Mouse (Mus musculus) MEL (cell line): ENCODE data around the gene Tmem109.

Experiments used
- CHD2 ChIP-seq: IDR thresholded peaks from 2 replicates; pipeline ENCODE4 v1.6.1; 2011; ENCODE audit warnings: low read length, improper control_type of control experiment
- CTCF ChIP-seq, 3 experiments: IDR thresholded peaks in 2 of 3; conservative IDR thresholded peaks in 1 of 3; 2 replicates each; pipeline ENCODE4 v1.5.1; 2011 to 2012; ENCODE audit warnings: low read length in 3 of 3, low read depth in 2 of 3, mild to moderate bottlenecking in 2 of 3, improper control_type of control experiment in 1 of 3, inconsistent platforms in 1 of 3, mixed read lengths in 1 of 3, moderate library complexity in 1 of 3; ENCODE audit not compliant: control insufficient read depth in 1 of 3, insufficient read depth in 1 of 3, poor library complexity in 1 of 3, severe bottlenecking in 1 of 3
- ELF1 ChIP-seq: IDR thresholded peaks from 2 replicates; pipeline ENCODE4 v1.6.1; 2014; ENCODE audit warnings: low read depth, mild to moderate bottlenecking, inconsistent platforms, low read length, improper control_type of control experiment, moderate library complexity
- JUND ChIP-seq: IDR thresholded peaks from 2 replicates; pipeline ENCODE4 v1.6.1; 2011; ENCODE audit warnings: low read depth, mild to moderate bottlenecking, improper control_type of control experiment, low read length
- MAX ChIP-seq: IDR thresholded peaks from 2 replicates; pipeline ENCODE4 v1.6.1; 2011; ENCODE audit warnings: low read length, improper control_type of control experiment
- POLR2A ChIP-seq, 2 experiments: IDR thresholded peaks; 2 replicates each; pipeline ENCODE4 v1.6.1; 2011 to 2012; ENCODE audit warnings: low read length in 2 of 2, mild to moderate bottlenecking in 2 of 2, control low read depth in 1 of 2, improper control_type of control experiment in 1 of 2, low read depth in 1 of 2, moderate library complexity in 1 of 2; ENCODE audit not compliant: control insufficient read depth in 1 of 2, insufficient read depth in 1 of 2, poor library complexity in 1 of 2
- RCOR1 ChIP-seq: IDR thresholded peaks from 2 replicates; pipeline ENCODE4 v1.6.1; 2012; ENCODE audit warnings: low read depth, mild to moderate bottlenecking, inconsistent platforms, low read length, improper control_type of control experiment
- USF1 ChIP-seq: IDR thresholded peaks from 2 replicates; pipeline ENCODE4 v1.6.1; 2014; ENCODE audit warnings: low read depth, mild to moderate bottlenecking, inconsistent platforms, low read length, improper control_type of control experiment, moderate library complexity
- ZC3H11A ChIP-seq: IDR thresholded peaks from 2 replicates; pipeline ENCODE4 v1.6.1; 2012; ENCODE audit warnings: low read depth, mild to moderate bottlenecking, inconsistent platforms, low read length, improper control_type of control experiment

DNA sequence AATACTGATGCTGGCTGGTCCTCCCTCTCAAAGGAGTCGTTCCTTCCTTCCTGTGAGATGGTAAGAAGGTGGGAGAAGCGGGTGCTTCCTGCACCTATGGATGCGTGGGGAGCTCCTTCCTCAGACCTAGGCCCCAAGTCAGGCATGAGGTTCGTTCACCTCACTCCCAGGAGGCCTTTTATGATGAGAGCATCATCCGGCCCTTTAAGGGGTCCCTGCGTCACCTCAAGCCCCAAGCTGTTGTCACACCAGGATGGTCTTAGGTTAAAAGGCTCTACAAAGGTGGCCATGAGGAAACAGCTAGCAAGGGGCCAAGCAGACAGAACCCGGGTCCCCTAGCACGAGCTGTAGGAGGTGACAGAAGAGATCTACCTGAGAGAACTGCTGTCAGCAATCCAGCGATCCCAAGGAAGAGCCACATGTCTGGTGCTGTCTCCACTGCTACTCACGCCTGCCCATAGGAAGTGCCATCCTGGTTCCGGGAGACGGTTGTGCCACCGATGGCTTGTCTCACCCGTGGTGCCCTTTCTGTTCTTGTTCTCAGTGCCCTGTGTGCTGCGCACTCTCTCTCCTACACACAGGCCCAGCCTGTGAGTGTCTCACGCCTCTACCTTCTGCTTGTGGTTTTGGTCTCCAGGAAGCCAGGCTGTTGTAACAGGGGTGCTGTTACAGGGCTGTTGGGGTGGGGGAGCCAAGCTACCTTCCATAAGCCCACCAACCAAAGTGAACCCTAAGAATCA, 52.2 kb downstream of the Tmem109 start, which contains the start of gene Cd6:
- no peak for TF ChIP-seq CHD2
- no peak for TF ChIP-seq MAX
- TF ChIP-seq CTCF (IDR thresholded peaks at IDR 0.05 in 2 of 3, conservative IDR thresholded peaks at IDR 0.05 in 1 of 3; ENCODE audit: control insufficient read depth in 1 of 3, insufficient read depth in 1 of 3, low read depth in 2 of 3, low read length in 3 of 3, poor library complexity in 1 of 3, severe bottlenecking in 1 of 3), result no peak
- no peak for TF ChIP-seq POLR2A (IDR thresholded peaks at IDR 0.05; ENCODE audit: control insufficient read depth in 1 of 2, insufficient read depth in 1 of 2, low read depth in 1 of 2, low read length in 2 of 2, poor library complexity in 1 of 2)
- no peak for TF ChIP-seq ELF1
- no peak for TF ChIP-seq JUND
- no peak for TF ChIP-seq RCOR1
- no peak for TF ChIP-seq ZC3H11A
- no peak for TF ChIP-seq USF1
